Mouse (Mus musculus): ENCODE results near the gene Nrm.
A peak's percentile ranks its signal among the peaks of the same experiment; 100 is the strongest.

The Nrm gene

DNA sequence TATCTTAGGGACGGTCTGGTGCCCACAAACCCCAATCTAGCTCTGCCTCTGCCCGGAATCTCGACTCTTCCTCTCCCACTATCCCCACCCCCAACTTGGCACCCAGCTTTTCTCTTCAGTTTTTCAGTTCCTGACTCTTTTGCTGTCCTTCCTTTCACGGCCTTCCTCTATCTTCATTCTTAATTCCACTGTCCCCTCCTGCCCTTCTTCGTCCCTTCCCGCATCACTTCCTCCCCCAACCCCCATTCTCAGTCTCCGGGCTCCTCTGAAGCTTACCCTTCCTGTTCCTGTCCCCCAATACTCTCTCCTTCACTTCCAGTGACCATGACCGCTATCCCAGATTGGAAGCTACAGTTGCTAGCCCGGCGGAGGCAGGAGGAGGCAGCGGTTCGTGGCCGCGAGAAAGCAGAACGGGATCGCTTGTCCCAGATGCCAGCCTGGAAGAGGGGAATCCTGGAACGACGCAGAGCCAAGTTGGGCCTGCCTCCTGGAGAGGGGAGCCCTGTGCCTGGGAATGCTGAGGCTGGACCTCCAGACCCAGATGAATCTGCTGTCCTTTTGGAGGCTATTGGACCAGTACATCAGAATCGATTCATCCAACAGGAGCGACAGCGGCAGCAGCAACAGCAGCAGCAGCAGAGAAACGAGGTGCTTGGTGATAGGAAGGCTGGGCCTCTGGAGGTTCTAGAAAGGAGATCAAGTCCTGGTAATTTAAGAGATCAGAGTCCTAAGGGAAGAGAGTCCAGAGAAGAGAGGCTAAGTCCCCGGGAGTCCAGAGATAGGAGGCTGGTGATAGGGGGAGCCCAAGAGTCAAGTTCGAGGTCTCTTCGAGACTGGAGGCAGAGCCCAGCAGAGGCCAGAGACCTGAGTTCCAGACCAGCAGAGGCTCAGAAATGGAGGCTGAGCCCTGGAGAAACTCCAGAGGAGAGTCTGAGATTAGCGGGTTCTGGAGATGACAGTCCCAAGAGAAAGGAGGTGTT is 6.1 kb downstream of the Nrm start:
- no peak for DNase-seq (ENCODE audit: extremely low spot score)

DNA sequence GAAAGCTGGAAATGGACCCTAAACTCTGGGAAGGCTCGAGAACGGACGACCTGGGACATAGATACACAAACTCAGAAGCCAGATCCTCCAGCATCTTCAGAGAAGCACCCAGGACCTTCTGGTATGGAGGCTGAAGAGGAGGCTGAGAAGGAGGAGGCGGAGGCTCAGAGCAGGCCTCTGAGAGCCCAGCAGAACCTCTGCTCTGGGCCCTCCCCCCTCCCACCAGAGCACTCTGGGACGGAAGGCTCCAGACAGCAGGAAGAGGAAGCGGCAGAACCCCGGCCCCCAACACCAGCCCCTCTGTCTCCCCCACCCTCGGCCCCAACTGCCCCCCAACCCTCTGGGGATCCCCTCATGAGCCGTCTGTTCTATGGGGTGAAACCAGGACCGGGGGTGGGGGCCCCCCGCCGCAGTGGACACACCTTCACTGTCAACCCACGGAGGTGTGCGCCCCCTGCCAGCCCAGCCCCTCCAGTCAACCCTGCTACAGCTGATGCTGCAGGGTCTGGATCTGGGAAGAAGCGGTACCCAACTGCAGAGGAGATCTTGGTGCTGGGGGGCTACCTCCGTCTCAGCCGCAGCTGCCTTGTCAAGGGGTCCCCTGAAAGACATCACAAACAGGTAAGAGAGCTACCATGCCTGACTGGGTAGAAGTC is 7.2 kb downstream of the Nrm start:
- no peak for DNase-seq (ENCODE audit: extremely low spot score)

DNA sequence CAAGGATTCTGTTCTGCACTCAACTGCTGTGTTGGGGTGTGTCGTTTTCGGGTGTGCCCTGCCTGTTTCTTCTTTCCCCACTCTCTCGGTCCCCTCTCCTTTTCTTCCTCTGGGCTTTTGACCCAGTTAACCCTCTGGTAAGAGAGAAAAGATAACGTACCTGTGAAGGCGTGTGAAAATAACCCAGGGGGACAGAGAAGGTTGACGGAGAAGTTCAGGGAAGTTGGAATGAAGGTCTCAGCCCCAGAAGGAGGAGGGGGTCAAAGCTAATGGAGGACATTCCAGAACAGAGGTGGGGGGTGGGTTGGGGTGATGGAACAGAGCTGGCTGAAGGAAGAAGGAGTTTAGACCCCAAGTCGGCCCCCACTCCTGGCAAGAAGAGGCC is 7.8 kb downstream of the Nrm start:
- DNase-seq (ENCODE audit: extremely low spot score), result no peak

DNA sequence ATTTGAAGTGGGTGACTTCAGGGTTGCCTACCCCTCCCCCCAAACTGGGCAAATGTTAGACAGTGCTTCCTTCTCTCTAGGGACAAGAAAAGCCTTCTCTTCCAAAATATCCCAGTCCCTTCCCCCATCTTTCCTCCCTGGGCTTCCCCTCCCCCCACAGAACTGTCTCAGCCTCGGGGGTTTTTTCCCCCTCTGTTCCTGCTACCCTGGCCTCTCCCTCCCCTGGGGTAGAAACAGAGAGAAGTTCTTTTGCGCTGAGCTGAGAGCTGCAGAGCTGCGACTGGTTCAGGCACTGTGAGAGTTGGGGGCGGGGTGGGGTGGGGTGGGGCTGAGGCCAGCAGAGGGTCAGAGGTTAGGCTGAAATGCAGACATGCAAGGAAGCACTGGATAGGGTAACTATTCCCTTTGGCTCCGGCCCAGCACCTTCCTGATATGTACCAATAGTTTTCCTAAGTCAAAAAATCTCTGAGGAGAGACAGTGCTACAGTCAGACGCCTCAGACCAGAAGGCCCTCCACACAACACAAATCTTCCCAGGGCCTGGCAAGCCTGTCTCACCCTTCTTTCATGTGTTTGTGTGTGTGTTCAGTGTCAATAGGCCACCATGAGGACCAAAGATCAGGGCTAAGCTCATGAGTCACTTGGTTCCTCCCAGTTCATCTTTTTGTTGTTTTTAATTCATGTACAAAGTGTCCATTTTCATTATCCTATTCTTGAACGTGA is 8.4 kb downstream of the Nrm start:
- DNase-seq (ENCODE audit: extremely low spot score), result peak; percentile 83

DNA sequence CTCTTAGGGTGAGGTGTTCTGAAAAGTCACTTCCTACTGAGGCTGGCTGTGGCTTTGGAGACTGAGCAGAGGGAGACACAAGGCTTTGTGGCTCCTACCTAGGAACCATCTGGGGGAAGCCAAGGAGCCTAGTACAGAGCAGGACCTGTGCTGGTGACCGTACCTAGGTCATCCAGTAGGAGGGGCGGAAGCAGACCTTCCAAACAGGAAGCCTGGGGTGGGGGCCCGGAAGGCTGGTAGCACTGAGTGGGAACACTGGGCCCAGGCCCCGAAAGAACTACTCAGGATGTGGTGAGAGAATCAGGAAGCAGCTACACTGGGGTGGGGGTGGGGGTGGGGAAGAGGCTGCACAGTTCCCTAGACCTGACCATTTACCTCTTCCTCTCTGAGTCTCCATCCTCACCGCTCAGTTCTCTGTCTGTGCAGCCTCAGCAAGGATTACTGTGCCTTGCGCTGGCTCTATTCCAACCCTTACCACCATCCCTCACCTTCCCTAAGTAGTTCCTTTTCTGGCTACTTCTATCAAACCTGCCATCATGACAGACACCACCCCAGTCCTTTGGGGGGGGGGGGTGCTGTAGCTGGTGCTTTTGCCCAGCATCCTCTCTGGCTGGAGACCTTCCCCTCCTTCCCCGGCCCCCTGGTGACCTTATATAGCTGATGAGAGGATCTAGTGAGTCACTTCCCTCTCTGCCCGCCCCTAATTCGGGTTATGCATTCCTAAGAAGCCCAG is 9.2 kb downstream of the Nrm start:
- DNase-seq (ENCODE audit: extremely low spot score), result no peak

DNA sequence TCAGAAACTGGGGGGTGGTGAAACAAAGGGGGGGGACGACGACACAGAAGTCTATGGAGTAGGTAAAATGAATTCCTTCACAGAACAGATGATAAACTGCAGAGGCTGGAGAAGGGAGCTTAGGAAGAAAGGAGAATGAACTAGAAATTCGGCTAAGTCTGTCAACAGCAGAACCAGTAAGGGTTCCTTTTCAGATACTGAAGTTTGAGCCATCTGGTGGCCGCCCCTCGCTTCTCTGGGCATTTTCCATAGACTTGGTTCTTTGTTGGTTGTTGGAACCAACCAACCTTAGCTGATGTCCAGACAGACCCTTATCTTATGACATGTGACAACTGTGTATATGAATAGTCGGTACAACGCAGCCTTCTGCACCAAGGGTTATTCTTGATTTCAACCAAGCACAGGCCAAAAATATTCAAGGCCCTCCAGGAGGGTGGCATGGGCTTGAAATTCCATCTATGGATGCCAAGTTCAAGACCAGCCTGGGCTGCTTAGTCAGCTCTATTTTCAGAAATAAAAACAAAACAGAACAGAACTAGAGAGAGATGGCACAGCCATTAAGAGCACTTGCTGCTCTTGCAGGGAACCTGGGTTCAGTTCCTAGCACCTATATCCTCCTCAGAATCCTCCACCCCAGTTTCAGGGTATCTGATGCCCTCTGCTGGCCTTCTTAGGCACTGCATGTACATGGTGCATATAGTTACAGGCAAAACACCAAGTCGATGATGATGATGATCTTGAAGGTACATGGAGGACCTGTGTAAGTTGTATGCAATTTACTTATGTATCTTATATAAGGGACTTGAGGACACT is 10.0 kb downstream of the Nrm start:
- no peak for DNase-seq (ENCODE audit: extremely low spot score)

DNA sequence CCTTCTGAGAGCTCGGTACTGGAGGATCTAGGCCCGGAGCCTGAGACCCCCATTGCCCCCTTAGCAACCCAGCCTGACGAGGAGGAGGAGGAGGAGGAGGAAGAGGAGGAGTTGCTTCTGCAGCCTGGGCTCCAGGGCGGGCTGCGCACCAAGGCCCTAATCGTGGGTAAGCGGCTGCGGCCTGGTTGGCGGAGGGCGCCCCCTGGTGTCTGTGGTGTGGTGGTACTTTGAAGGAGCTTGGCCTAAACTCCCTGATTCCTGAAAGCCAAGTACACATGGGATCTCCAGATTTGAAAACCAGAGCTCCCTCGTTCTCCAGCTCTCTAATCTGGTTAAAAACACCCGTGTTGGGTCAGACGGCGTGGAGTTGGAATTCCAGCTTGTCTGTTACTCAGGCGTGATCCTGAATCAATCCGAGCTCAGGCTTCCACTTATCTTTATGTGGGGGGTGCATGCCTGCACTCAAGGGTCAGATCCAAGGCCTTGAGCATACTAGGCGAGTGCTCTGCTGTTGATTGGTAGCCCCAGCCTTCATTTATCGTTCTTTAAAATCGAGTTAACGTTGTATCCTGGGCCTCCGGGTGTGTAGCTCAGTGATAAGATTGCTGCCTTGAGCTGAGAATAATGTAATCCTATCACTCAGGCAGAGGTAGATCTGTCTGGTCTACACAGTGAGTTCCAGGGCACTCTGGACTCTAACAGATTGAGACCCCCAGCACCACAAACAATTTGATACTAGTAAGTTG is 12.8 kb downstream of the Nrm start:
- DNase-seq (ENCODE audit: extremely low spot score), result peak; percentile 87

DNA sequence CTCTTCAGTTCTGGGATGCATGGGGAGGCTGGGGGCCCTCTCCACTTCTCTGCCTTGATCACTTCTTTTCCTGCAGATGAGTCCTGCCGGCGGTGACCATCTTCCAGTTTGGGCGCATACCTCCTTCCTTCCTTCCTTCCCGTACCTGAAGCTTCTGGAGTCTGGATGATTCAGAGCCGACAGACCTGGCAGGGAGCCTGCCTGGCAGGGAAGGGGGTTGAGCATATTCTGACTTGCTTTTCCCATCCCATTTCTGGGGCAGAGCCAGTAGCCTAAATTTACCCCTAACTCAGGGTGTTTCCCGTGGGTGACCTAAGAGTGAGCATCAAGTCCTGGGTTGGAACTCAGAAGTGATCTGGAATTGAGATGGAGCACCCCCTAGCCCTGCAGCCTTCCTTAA is 13.6 kb downstream of the Nrm start:
- no peak for DNase-seq (ENCODE audit: extremely low spot score)

DNA sequence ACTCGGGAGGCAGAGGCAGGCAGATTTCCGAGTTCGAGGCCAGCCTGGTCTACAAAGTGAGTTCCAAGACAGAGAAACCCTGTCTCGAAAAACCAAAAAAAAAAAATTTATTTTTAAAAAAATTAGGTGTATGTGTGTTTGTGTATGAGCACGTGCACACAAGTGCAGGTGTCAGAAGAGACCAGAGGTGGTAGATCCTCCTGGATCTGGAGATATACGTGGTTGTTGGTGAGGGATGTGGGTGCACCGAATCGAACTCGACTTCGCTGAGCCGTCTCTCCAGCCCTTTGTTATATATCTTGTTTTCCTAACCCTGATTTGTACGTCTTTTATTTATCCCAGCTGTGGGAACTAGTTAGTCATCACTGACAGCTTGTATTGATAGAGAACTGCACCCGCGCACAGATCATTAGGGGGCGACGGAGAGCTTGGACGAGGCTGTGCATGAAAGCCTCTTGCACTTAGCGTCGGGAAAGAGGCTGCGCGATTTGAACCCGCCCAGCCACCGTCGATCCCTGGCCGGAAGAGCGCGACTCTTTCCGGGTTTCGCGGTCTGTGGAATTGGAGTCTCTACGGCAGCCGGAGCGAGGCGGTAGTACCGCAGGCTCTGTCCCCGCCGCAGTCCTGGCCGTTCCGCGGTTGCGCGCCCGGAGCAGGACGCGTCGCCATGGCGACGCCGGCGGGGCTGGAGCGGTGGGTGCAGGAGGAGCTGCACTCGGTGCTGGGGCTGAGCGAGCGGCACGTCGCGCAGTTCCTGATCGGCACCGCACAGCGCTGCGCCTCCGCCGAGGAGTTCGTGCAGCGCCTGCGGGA is 18.3 kb downstream of the Nrm start, which contains the start of gene Dhx16:
Dhx16 (plus strand) TSS at position 575 of the 813 bp plus-strand sequence.
- DNase-seq (ENCODE audit: extremely low spot score), result peak; percentile 95

DNA sequence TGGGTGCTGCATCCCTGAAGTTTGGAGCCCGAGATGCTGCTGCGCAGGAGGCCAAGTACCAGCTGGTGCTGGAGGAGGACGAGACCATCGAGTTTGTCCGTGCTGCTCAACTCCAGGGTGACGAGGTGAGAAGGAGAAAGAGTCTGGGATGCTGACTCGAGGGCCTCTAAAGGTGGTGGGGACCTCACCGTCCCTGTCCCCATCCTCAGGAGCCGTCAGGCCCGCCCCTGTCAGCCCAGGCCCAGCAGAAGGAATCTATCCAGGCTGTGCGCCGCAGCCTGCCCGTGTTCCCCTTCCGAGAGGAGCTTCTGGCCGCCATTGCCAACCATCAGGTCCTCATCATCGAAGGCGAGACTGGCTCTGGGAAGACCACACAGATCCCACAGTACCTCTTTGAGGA is 21.8 kb downstream of the Nrm start:
- no peak for DNase-seq (ENCODE audit: extremely low spot score)

DNA sequence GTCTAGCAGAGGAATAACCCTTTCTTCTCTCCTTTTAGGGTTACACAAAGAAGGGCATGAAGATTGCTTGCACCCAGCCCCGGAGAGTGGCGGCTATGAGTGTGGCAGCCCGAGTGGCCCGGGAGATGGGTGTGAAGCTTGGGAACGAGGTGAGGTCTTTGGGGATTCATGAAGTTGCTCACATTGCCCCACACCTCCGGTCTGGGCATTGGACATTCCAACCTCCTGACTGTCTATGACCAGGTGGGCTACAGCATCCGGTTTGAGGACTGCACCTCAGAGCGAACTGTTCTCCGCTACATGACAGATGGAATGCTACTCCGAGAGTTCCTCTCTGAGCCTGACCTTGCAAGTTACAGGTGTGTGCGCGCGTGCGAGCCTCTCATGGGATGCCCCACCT is 22.7 kb downstream of the Nrm start:
- DNase-seq (ENCODE audit: extremely low spot score), result no peak

DNA sequence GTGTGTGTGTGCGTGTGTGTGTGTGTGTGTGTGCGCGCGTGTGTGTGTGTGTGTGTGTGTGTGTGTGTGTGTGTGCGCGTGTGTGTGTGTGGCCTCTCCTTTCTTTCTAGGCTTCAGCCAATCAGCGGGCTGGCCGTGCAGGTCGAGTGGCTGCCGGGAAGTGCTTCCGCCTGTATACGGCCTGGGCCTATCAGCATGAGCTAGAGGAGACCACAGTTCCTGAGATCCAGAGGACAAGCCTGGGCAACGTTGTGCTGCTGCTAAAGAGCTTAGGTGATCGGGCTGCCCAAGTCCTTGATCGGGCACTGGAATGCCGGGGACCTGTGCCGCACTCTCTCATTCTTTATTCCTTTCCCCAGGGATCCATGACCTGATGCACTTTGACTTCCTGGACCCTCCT is 26.6 kb downstream of the Nrm start:
- DNase-seq (ENCODE audit: extremely low spot score), result no peak

DNA sequence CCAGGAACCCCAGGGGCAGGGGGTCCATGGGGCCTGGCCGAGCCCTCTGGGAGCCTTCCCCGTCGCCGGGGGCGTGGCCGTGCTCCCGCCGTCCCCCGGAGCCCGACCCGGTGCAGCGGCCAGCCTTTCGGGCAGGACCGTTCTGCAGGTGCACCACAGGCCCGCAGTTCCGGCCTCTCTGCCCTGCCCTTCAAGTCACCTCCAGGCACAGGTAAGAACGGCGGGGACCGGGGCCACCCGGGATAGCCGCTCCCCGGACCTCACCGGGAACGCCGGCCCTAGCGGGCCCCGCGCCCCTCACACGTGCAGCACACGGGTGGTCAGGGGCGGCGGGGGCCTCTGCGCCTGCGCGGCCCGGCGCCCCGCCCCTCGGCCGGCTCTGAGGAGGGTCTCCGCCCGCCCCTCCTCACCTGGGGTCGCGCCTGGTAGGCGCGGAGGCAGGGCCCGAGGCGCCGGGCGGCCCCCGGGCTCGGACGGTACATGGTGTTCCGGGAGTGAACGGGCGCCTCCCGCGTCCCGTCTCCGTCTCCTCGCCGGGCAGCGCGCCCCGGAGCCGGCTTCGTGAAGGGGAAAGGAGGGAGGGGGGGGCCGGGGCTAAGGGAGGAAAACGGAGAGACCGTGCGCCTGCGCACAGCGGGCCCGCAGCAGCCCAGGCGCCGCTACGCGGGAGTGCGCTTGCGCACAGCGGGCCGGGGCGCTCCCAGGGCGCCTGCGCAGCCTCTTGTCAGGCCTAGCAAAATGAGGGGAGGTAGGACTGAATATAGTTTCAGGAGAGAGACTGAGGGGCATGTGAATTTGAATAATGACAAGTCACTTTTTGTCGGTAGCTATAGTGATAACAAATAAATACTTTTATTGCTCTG is 35.9 kb downstream of the Nrm start, which contains the start of gene 2310061I04Rik:
2310061I04Rik (minus strand) TSS at position 651 of the 863 bp plus-strand sequence.
- DNase-seq (ENCODE audit: extremely low spot score), result peak; percentile 93

DNA sequence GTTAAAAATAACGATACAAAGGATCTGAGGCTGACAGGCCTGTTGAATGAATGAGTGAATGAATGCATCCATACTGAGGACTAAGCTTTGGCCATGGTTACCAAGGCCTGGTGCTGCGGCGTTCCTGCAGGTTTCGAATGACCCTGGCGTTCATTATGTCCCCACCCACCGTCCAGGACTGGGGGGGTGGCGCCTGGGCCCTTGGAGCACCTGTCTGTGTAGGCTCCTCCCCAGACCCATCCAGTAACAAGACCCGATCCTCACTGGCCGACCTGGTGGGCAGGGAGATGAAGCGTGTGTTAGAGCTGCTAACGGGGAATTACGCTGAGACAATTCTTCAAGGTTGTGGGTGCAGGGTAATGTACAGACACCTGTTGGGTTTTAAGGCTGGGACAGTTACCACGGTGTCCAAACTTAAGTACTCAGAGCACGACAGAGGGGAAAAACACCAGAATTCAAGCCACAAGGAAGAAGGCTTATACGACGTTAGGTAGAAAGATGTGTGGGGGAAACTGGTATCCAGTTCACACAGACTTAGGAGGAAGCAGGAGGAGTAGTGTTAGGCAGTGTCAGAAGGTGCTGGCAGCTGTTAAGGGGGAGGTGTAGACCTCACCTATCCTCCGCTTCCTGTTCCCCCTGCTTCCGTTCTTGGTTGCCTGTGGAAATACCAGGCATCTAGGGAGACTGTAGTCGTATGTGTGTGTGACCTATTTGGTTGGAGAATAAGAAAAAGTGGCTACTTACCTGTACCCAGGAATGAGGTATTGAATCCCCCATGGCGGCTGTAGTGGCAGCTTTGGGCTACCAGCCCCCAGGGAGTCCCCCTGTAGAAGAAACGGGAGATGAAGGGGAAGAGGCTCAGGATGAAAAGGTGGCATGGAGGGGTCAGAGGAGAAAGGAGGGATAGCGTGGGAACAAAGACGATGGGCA is 36.8 kb downstream of the Nrm start:
- DNase-seq (ENCODE audit: extremely low spot score), result no peak

DNA sequence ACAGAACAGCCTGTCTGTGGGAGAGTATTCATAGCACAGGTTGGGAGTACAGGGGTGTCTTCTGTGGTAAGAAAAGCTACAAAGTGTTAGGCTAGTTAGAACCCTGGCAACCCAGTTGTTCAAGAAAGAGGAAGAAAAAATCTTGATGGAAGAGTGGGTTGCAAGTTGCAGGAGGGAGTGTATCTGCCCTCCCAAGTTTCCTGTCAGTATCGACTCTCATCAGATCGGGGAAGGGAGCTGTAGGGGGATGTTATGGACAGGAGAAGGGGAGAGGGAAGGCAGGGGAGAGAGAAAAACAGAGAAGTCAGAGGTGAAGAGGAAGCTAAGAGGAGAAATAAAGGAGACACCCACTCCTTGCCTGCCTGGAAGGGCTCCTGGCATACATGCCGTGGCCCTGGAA is 39.5 kb downstream of the Nrm start:
- no peak for DNase-seq (ENCODE audit: extremely low spot score)

DNA sequence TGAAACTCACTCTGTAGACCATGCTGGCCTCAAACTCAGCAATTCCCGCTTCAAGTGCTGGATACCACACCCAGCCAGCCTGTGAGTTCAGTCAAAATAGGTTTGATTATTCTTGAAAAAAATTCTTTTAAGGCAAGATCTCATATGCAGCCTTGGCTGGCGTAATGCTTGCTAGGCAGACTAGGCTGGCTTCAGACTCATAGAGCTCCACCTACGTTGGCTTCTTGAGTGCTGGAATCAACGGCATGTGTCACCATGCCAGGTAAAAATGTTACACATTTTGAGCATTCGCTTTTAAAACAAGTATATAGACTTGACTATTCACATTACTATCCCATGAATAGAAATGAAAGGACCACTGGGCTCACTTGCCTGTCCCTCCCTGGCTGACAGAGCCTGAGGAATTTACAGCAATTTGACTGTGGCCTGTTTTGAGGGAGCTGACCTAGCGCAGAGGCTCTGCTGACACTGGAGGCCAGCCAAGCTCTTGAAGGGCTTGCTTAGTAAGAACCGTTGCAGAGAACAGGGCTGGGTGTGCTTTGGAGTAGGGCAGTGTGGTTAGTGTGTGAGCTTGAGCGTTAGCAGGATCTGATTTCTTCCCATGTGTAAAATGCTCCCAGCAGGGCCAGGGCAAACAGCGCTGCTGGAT is 42.3 kb downstream of the Nrm start:
- no peak for DNase-seq (ENCODE audit: extremely low spot score)

DNA sequence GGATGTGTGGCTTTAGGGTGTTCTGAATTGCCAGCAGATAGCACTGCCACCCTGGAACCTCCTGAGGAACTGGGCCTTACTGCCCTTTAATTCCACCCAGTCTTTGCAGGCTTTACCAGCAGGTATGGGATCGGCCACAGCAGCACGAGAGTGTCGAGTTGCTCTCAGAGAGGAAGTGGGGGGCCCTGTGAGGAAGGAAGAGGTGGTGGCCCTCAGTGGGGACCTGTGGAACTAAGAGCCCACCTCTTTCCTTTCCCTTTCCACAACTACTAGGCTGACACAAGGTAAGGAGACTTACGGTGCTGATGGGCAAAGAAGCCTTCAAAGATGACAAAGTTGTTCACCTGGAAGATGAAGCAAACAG is 42.9 kb downstream of the Nrm start:
- DNase-seq (ENCODE audit: extremely low spot score), result no peak

All from embryo, embryonic 9.5 days (tissue).